Mouse (Mus musculus): ENCODE measurements around the gene Wdr47. TPM values are rescaled to one million over a fixed set of nuclear protein-coding genes. Genes with fewer than 3 reads are reported as not detected.

Wdr47 gene
- 16.9 to 29.3 TPM (median 24.5 TPM) in 4 replicates for total RNA-seq (2023; ENCODE audit: inconsistent age)

DNA sequence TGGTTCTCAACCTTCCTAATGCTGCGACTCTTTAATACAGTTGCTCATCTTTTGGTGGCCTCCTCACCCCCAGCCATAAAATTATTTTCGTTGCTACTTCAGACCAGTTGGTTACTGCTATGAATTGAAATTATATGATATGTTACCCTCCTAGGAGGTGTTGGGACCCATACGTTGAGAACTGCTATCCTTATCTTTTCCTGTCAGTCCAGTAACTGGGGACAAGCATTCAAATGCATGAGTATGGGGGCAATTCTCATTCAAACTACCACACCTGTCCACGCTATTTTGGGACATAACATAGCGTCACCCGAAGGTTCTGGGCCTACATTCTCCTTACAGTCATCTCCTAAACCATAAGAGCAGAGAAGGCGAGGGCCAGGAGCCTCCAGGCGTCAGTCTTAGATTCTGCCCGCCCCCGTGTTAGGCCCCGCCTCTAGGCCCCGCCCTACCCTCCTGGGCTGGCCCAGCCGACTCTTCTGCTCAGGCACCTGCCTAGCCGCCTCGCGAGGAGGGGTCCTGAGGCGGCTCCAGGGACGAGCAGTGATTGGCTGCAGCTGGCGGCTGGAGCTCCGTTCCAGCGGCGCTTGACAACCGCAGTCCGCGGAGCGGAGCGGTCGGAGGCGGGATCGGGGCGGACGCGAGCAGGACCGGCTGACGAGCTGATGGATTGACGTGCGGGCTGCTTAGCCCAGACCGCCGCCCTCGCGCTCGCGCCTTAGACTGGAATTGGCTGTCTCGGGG is at the start of gene Wdr47:
Gene Wdr47, plus strand, starts transcription at position 494 of the 744 bp plus-strand sequence.

DNA sequence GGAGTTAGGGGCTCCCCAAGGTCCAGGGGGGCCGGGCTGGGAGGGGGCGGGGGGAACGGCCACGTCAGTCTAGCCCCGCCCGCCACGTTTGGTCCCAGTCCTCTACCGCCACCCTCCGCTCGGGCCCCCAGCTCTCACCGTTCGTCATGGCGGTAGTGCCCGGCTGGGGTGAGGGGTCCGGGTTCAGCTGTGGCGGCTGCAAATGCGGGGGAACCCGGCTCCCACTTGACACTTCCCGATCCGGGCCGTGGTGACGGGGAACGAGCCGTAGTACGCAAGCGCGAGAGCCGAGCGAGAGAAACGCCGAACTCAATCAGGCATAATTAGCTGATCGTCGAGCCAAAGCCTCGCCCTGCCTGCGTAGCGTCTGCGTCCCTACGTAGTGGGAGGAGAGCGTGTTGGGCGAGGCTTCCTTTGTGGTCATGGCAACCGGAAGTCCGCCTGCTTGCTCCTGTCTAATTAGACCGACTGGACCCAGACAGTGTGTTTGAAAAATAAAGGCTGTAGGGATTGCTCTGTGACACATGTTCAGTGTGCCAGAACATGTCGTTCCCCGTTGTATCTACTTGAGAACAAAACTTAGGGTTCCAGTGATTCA is 28.8 kb upstream of the Wdr47 start, which contains the start of gene Tmem167b:
Gene Tmem167b, minus strand, starts transcription at position 334 of the 598 bp plus-strand sequence.

DNA sequence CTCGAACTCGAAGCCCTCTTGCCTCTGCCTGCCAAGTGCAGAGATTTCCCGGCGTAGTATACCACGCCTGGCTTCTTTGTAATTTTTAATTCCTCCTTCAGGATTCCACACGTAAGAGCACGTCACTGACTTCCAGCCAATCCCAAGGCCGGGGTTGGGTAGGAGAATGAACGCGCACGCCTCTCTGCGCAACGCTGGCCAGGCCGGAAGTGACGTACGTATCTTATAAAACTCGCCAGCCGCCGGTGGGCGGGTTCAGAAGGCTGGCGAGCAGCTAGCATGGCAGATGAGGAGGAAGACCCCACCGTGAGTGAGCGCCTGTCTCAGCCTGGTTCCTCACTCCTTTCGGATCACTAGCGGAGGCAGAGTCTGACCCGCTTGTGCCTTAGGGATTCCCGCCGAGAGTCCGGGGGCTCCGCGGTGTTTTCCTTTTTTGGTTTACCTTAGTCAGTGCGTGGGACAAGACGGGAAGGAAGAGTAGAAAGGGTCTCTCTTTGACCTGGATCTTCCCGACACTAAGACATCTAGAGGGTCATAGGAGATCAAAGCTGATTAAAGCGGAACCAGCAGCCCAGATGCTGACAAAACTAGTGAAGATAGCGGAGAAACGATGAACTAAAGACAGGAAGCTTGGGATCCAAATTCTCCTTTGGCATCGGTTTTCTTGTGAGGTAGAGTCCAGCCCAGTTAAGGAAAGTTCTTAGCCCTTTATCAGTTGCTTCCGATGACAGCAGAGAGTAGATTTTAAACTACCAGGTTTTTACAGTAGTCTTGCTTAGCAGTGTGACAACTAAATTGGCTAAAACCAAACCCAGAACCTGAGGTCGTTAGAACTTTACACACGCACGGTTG is 19.4 kb upstream of the Wdr47 start, which contains the start of gene Taf13:
Gene Taf13, plus strand, starts transcription at position 256 of the 852 bp plus-strand sequence.

DNA sequence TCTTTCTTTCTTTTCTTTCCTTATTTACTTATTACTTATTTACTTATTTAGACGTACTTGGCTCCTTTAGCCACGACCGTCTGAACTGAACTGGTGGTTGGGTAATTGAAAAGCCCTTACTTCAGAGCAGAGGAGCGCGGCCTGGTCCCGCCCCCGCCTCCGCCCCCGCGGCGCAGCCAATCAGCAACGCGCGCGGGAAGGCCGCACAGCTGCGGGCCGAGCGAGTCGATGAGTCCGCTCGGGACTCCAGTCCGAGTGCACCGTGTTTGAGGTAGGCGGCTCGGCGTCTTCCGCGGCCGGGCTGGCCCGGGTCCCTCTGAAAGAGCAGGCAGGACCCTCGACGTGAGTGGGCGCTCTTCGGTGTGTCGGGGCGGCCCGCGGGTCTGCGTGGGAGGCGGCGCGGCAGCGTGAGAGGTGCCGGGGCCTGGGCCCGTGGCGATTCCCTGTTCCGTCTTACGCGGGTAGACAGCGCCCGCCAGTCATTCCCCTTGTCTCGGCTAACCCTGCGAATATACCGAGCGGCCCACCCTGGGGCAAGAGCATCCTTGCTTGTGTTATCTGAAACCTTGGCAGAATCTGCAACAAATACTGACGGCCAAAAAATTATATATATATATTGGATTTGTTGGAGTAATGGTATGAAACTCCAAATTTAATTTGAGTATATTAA is 62.8 kb downstream of the Wdr47 start, which contains the start of gene Clcc1:
Gene Clcc1, plus strand, starts transcription at position 204 of the 670 bp plus-strand sequence.

Other genes with a start within 250 kb of the Wdr47 start
- gene Mybphl, start 226.4 kb upstream of the Wdr47 start, total RNA-seq (2023; ENCODE audit: inconsistent age), result not detected in 4 replicates
- 0.74 to 1.4 TPM (median 1.0 TPM) in 4 replicates for gene Psrc1, start 207.4 kb upstream of the Wdr47 start, total RNA-seq (2023; ENCODE audit: inconsistent age)
- 3.3 to 6.2 TPM (median 4.9 TPM) in 4 replicates for gene Celsr2, start 175.7 kb upstream of the Wdr47 start, total RNA-seq (2023; ENCODE audit: inconsistent age)
- 118 to 128 TPM (median 127 TPM) in 4 replicates for gene Sars, start 146.1 kb upstream of the Wdr47 start, total RNA-seq (2023; ENCODE audit: inconsistent age)
- not detected in 4 replicates for gene 1700013F07Rik, start 57.1 kb upstream of the Wdr47 start, total RNA-seq (2023; ENCODE audit: inconsistent age)
- 0.16 TPM in 1 of 4 replicates, not detected in the others for gene 5330417C22Rik, start 54.7 kb upstream of the Wdr47 start, total RNA-seq (2023; ENCODE audit: inconsistent age)
- gene Tmem167b, start 28.8 kb upstream of the Wdr47 start, total RNA-seq (2023; ENCODE audit: inconsistent age), result 41.7 to 42.7 TPM (median 42.1 TPM) in 4 replicates
- gene Taf13, start 19.6 kb upstream of the Wdr47 start, total RNA-seq (2023; ENCODE audit: inconsistent age), result 30.3 to 40.4 TPM (median 31.9 TPM) in 4 replicates
- gene Clcc1, start 62.6 kb downstream of the Wdr47 start, total RNA-seq (2023; ENCODE audit: inconsistent age), result 31.9 to 37.1 TPM (median 34.7 TPM) in 4 replicates
- gene Gpsm2, start 131.0 kb downstream of the Wdr47 start, total RNA-seq (2023; ENCODE audit: inconsistent age), result 0.27 to 2.0 TPM in 2 of 4 replicates, not detected in the others
- not detected in 4 replicates for gene Aknad1, start 148.4 kb downstream of the Wdr47 start, total RNA-seq (2023; ENCODE audit: inconsistent age)
- 65.6 to 82.9 TPM (median 74.6 TPM) in 4 replicates for gene Stxbp3, start 249.2 kb downstream of the Wdr47 start, total RNA-seq (2023; ENCODE audit: inconsistent age)